7 mouse cellular contexts compared by ENCODE assay signal in the genomic region with DNA sequence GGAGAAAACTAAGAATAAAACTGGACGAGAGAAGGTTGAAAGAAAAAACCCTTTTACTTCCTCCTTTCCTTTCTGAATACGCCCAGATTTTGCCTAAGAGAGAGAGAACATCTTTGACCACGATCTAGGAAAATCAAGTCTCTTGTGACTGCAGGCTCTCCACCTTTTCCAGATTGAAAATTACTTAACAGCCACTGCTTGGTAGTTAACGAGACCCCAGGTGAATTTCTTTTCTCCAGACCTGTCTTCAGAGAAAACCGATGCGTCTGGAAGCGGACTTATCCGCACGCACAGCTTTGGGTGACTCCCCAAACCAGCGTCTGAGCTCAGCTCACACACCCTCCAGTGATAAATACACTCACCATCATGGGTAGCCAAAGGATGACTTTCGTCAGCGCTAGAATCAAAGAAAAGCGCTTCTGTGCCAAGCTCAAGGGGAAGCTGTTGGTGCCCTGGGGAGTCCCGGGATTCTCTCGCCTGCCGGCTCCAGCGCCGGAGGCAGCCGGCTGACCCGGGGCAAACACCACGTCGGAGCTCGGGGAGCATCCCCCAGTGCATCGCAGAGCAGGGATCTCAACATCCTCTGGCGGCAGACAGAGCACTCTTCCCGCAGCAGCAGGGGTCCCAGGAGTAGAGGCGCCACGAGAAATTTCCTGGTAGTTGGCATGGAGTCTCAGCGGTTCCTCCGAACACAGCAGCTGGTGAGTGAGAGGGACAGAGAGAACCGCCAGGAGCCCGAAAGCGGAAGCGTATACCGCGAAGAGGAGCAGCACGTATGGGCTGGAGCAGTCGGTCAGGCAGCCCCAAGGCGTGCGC. TPM values are rescaled to one million over a fixed set of nuclear protein-coding genes. Genes with fewer than 3 reads are reported as not detected.
A peak's percentile ranks its signal among the peaks of the same experiment; 100 is the strongest.
DNase-seq lines count a peak whose midpoint lies in the region; ATAC-seq lines count a peak whose summit lies in the region.

No protein-coding gene starts in this region.

- peaks cover 11% of the 10 kb centered on the region; the same call in 1 of the 2 replicates for H3K4me1 ChIP-seq in hindbrain, embryonic 13.5 days (replicated peaks)

- peak; percentile 4 to 9 for DNase-seq in layer of hippocampus, adult 18-20 months (ENCODE audit: low spot score in 2 of 2)
- DNase-seq in layer of hippocampus, adult 8-10 months (ENCODE audit: low spot score in 2 of 2) = no peak
- DNase-seq in embryo, embryonic 11 days = peak; percentile 51
- peak; percentile 35 for DNase-seq in mesoderm, embryonic 11.5 days (ENCODE audit: low read depth, low spot score)
- DNase-seq in testis, postnatal 10 days (ENCODE audit: low spot score) = peak; percentile 41
- DNase-seq in spleen, adult 12 weeks (ENCODE audit: low spot score) = no peak

- H3K4me3 ChIP-seq in hindbrain, embryonic 13.5 days = peak overlapping the region; percentile 63

- no peaks in the 10 kb centered on the region for H3K36me3 ChIP-seq in hindbrain, embryonic 13.5 days

- H3K9me3 ChIP-seq in hindbrain, embryonic 13.5 days = no peaks in the 10 kb centered on the region

- peaks cover 19% of the 10 kb centered on the region for H3K27me3 ChIP-seq in hindbrain, embryonic 13.5 days

- no peak overlapping the region for H3K27ac ChIP-seq in hindbrain, embryonic 13.5 days

- H3K4me2 ChIP-seq in hindbrain, embryonic 13.5 days = peak overlapping the region; percentile 97

- H3K9ac ChIP-seq in hindbrain, embryonic 13.5 days = peak overlapping the region; percentile 77

- WGBS in hindbrain, embryonic 13.5 days = 2% methylated on average over 40 of the region's 40 CpGs

- peak; percentile 92 for ATAC-seq in hindbrain, embryonic 13.5 days (ENCODE audit: low FRiP score)

RNA-seq across cellular contexts. Expression of a gene that starts 1.5 kb away (rescaled TPM):
- total RNA-seq in layer of hippocampus, adult 18-20 months (2021) = 1 to 10 TPM in 1 of 2 experiments, under 1 TPM in 1; 0.67 to 1.1 TPM
- total RNA-seq in layer of hippocampus, adult 8-10 months (2022) = 1 to 10 TPM in 2 of 4 experiments, under 1 TPM in 2; 0.34 to 1.7 (median 1.1) TPM
- 1.5 and 1.8 TPM in 2 replicates for polyA plus RNA-seq in hindbrain, embryonic 13.5 days (2015; fragmentation: Nextera tagmentation; extraction: Ambion mirVana)

Comparison
In these comparisons a context has a peak if more than half of its experiments do, and no peak if none do; other contexts are left out.
1. DNase-seq: peak in layer of hippocampus, adult 18-20 months (2 of 2), embryo, embryonic 11 days (single experiment), mesoderm, embryonic 11.5 days (single experiment) and testis, postnatal 10 days (single experiment); none in layer of hippocampus, adult 8-10 months (0 of 2) and spleen, adult 12 weeks (single experiment).